Mouse (Mus musculus) kidney, embryonic 16.5 days (tissue): ENCODE measurements around the gene Gm21992. TPM values are rescaled to one million over a fixed set of nuclear protein-coding genes. Genes with fewer than 3 reads are reported as not detected.

ENCODE experiments used
- ATAC-seq: fragments of 200-750 bp; cut with Nextera tagmentation; 2 replicates; pipeline ENCODE4 v1.8.0; 2017; ENCODE audit warnings: moderate TSS enrichment; ENCODE audit not compliant: low FRiP score, low TSS enrichment
- H3K27ac ChIP-seq: fragments of 300-500 bp; sonication (generic); 2 replicates; pipeline ENCODE4 v1.5.1; 2014; ENCODE audit warnings: low read length
- H3K27me3 ChIP-seq: fragments of 300-500 bp; sonication (generic); 2 replicates; pipeline ENCODE4 v1.6.1; 2014; ENCODE audit warnings: low read length, control low read depth, mixed read lengths; ENCODE audit not compliant: insufficient read depth
- H3K36me3 ChIP-seq: fragments of 300-500 bp; sonication (generic); 2 replicates; pipeline ENCODE4 v1.6.1; 2014; ENCODE audit warnings: low read length, control low read depth, mixed read lengths; ENCODE audit not compliant: insufficient read depth
- H3K4me1 ChIP-seq: fragments of 300-500 bp; sonication (generic); 2 replicates; pipeline ENCODE4 v1.6.1; 2014; ENCODE audit warnings: low read length, control low read depth, mixed read lengths; ENCODE audit not compliant: insufficient read depth
- H3K4me2 ChIP-seq: fragments of 300-500 bp; sonication (generic); replicated peaks from 2 replicates; pipeline ENCODE4 v1.6.1; 2014; ENCODE audit warnings: low read depth, low read length
- H3K4me3 ChIP-seq: fragments of 300-500 bp; sonication (generic); 2 replicates; pipeline ENCODE4 v1.5.1; 2014; ENCODE audit warnings: mild to moderate bottlenecking, low read length
- H3K9ac ChIP-seq: fragments of 300-500 bp; sonication (generic); replicated peaks from 2 replicates; pipeline ENCODE4 v1.6.1; 2014; ENCODE audit warnings: low read length
- H3K9me3 ChIP-seq: fragments of 300-500 bp; sonication (generic); 2 replicates; pipeline ENCODE4 v1.6.1; 2016; ENCODE audit warnings: low read length, control low read depth
- WGBS: fragments of 180-500 bp; shearing (Covaris S2); extraction: QIAGEN DNeasy Blood & Tissue Kit; methylation state at CpG from one replicate; pipeline ENCODE4 v1.1.7; 2014; 5-methylcytosine and 5-hydroxymethylcytosine counted together
- polyA plus RNA-seq: library from polyadenylated mRNA; unstranded; fragments of >200 nt; fragmentation: Nextera tagmentation; extraction: Ambion mirVana; gene quantifications from 2 replicates; pipeline ENCODE4 v1.2.1, GENCODE M21; 2015

Gm21992 gene
- polyA plus RNA-seq, 1 experiment from 2014 or later: 30.4 TPM

GRCm38 (mm10) chr19:4842611-4843010, 31.2 kb upstream of the Gm21992 start:
- Histone ChIP-seq H3K36me3 (no peaks in the 10 kb centered on the region), H3K4me3 (no peak overlapping the region), H3K4me2 (no peak overlapping the region), H3K9ac (no peak overlapping the region), H3K27me3 (peaks cover 22% of the 10 kb centered on the region), H3K4me1 (peaks cover 14% of the 10 kb centered on the region), H3K27ac (no peak overlapping the region), H3K9me3 (no peaks in the 10 kb centered on the region)
- 70% methylated on average over 2 of the region's 2 CpGs for WGBS
- no peak for ATAC-seq

- Histone ChIP-seq H3K4me2 (no peak overlapping the region), H3K4me1 (peaks cover 14% of the 10 kb centered on the region), H3K4me3 (no peak overlapping the region), H3K27ac (no peak overlapping the region), H3K9ac (no peak overlapping the region), H3K9me3 (no peaks in the 10 kb centered on the region), H3K36me3 (no peaks in the 10 kb centered on the region), H3K27me3 (peaks cover 22% of the 10 kb centered on the region)
- 80% methylated on average over 9 of the region's 9 CpGs for WGBS
- no peak for ATAC-seq
These were observed 29.4 kb upstream of the Gm21992 start for GRCm38 (mm10) chr19:4840848-4841247.

- H3K4me2 ChIP-seq: peak within 1 kb of the TSS; percentile 87
- no peak within 1 kb of the TSS for H3K27ac ChIP-seq
- no peaks in the 10 kb centered on the region for H3K9me3 ChIP-seq
- under 1% methylated on average over 25 of the region's 25 CpGs for WGBS
- H3K36me3 ChIP-seq: no peaks in the 10 kb centered on the region
- H3K4me1 ChIP-seq: peaks cover 14% of the 10 kb centered on the region
- H3K27me3 ChIP-seq: peaks cover 22% of the 10 kb centered on the region
- H3K4me3 ChIP-seq: peak within 1 kb of the TSS; percentile 71
- peak within 1 kb of the TSS; percentile 84 for H3K9ac ChIP-seq
- ATAC-seq: peak; percentile 99
These were observed 27.7 kb upstream of the Gm21992 start, which contains the start of the genes Ccs and Ccdc87 for GRCm38 (mm10) chr19:4839149-4839548. Ccs (minus strand) TSS chr19:4839332. Ccdc87 (plus strand) TSS chr19:4839366.

GRCm38 (mm10) chr19:4838526-4839140, 27.2 kb upstream of the Gm21992 start:
- Histone ChIP-seq H3K27me3 (peaks cover 22% of the 10 kb centered on the region), H3K9me3 (no peaks in the 10 kb centered on the region), H3K36me3 (no peaks in the 10 kb centered on the region), H3K9ac (peak overlapping the region; percentile 84), H3K4me2 (peak overlapping the region; percentile 87), H3K4me3 (peak overlapping the region; percentile 71), H3K27ac (no peak overlapping the region), H3K4me1 (peaks cover 14% of the 10 kb centered on the region)
- 27% methylated on average over 10 of the region's 10 CpGs for WGBS
- peak; percentile 30; the same call in 1 of the 2 replicates for ATAC-seq

GRCm38 (mm10) chr19:4837049-4837448, 25.6 kb upstream of the Gm21992 start:
- ATAC-seq: no peak
- WGBS: 92% methylated on average over 6 of the region's 6 CpGs
- Histone ChIP-seq H3K36me3 (no peaks in the 10 kb centered on the region), H3K9me3 (no peaks in the 10 kb centered on the region), H3K4me3 (no peak overlapping the region), H3K27ac (no peak overlapping the region), H3K27me3 (peaks cover 18% of the 10 kb centered on the region), H3K4me1 (peaks cover 14% of the 10 kb centered on the region), H3K9ac (no peak overlapping the region), H3K4me2 (no peak overlapping the region)

- Histone ChIP-seq H3K9ac (no peak overlapping the region), H3K27ac (no peak overlapping the region), H3K4me2 (no peak overlapping the region), H3K27me3 (peaks cover 10% of the 10 kb centered on the region), H3K4me3 (no peak overlapping the region), H3K4me1 (peaks cover 14% of the 10 kb centered on the region), H3K9me3 (no peaks in the 10 kb centered on the region), H3K36me3 (no peaks in the 10 kb centered on the region)
- ATAC-seq: no peak
- WGBS: 60% methylated on average over 2 of the region's 2 CpGs
These were observed 24.7 kb upstream of the Gm21992 start for GRCm38 (mm10) chr19:4836096-4836495.

GRCm38 (mm10) chr19:4833977-4834376, 22.6 kb upstream of the Gm21992 start:
- H3K27me3 ChIP-seq: no peaks in the 10 kb centered on the region
- no peaks in the 10 kb centered on the region for H3K36me3 ChIP-seq
- H3K4me3 ChIP-seq: no peak overlapping the region
- H3K4me1 ChIP-seq: peaks cover 8% of the 10 kb centered on the region
- H3K9me3 ChIP-seq: no peaks in the 10 kb centered on the region
- H3K4me2 ChIP-seq: no peak overlapping the region
- no peak overlapping the region for H3K27ac ChIP-seq
- WGBS: 82% methylated on average over 8 of the region's 8 CpGs
- H3K9ac ChIP-seq: no peak overlapping the region
- no peak for ATAC-seq

GRCm38 (mm10) chr19:4829156-4829555, 17.7 kb upstream of the Gm21992 start:
- 56% methylated on average over 7 of the region's 7 CpGs for WGBS
- no peak overlapping the region for H3K4me3 ChIP-seq
- no peak overlapping the region for H3K9ac ChIP-seq
- no peaks in the 10 kb centered on the region for H3K4me1 ChIP-seq
- no peaks in the 10 kb centered on the region for H3K9me3 ChIP-seq
- no peaks in the 10 kb centered on the region for H3K27me3 ChIP-seq
- peaks cover 7% of the 10 kb centered on the region for H3K36me3 ChIP-seq
- ATAC-seq: no peak
- no peak overlapping the region for H3K27ac ChIP-seq
- H3K4me2 ChIP-seq: peak overlapping the region; percentile 33; the same call in 1 of the 2 replicates

GRCm38 (mm10) chr19:4828444-4829114, 17.2 kb upstream of the Gm21992 start:
- Histone ChIP-seq H3K27ac (no peak overlapping the region), H3K27me3 (no peaks in the 10 kb centered on the region), H3K4me3 (no peak overlapping the region; the same call in 1 of the 2 replicates), H3K36me3 (peaks cover 8% of the 10 kb centered on the region), H3K4me1 (no peaks in the 10 kb centered on the region), H3K4me2 (peak overlapping the region; percentile 33), H3K9ac (no peak overlapping the region), H3K9me3 (no peaks in the 10 kb centered on the region)
- WGBS: 40% methylated on average over 16 of the region's 16 CpGs
- ATAC-seq: no peak
